Mouse (Mus musculus): Measurements from ENCODE around the gene Mical2. TPM values are rescaled to one million over a fixed set of nuclear protein-coding genes. Genes with fewer than 3 reads are reported as not detected.

Mical2 gene
- polyA plus RNA-seq, 1 experiment from 2014 or later: 0.88 TPM

DNA sequence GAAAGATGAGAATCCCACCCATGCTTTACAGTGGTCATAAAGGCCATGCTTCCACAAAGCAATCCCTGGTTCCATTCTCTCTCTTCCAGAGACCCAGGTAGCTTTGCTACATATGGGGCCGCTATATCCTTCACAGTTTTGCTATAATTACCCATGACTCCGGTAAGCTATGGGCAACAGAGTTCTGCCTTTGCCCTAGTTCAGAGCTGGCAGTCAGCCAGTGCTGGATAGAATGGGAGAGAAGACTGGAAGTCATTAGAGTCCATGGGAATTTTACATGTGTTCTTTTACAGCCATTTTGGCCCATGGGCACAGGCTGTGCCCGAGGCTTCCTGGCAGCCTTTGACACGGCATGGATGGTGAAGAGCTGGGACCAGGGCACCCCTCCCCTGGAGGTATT is 93.8 kb downstream of the Mical2 start:
- H3K27me3 ChIP-seq (ENCODE audit: poor library complexity, severe bottlenecking): no peaks in the 10 kb centered on the region
- 90% methylated on average over 4 of the region's 4 CpGs for whole genome bisulfite sequencing
- DNase-seq (ENCODE audit: extremely low spot score, low spot score): no peak
- H3K4me3 ChIP-seq: no peak overlapping the region
- H3K27ac ChIP-seq: no peak overlapping the region
- H3K36me3 ChIP-seq (replicated peaks): no peaks in the 10 kb centered on the region
- no peaks in the 10 kb centered on the region for H3K4me1 ChIP-seq
- no peaks in the 10 kb centered on the region for H3K9me3 ChIP-seq

DNA sequence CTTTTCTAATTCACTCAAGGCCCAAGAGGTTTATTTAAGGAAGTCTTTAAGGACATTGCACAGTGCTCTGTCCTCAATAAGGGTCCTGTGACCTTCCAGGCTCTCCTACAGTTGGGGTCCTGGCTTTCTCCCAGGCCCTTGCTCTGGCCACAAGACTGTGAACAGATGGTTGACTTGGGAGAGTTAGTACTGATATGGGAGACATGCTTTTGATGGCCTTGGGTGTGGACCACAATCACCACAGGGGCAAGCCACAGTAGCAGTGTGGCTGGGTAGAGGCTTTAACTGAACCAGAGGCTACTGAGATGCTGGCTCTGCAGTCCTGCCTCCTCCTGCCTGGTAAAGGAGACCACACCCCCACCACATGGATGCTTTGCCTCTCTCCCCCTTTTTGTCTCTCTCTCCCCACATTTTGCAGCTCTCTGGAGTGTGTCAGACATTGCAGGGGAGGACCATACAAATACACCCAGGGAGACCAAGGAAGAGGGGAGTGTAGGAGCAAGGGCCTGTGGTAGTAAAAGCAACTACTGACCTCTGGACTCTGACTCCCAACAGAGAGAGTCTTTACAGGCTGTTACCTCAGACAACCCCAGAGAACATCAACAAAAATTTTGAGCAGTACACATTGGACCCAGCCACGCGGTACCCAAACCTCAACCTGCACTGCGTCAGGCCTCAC is 94.5 kb downstream of the Mical2 start:
- Histone ChIP-seq H3K4me3 (no peak overlapping the region), H3K36me3 (replicated peaks) (no peaks in the 10 kb centered on the region), H3K27ac (no peak overlapping the region), H3K9me3 (no peaks in the 10 kb centered on the region), H3K4me1 (no peaks in the 10 kb centered on the region), H3K27me3 (ENCODE audit: poor library complexity, severe bottlenecking) (no peaks in the 10 kb centered on the region)
- no peak for DNase-seq (ENCODE audit: extremely low spot score, low spot score)
- WGBS: 92% methylated on average over 3 of the region's 3 CpGs

GRCm38 (mm10) chr7:112321798-112322794 is 96.4 kb downstream of the Mical2 start:
- DNase-seq (ENCODE audit: extremely low spot score, low spot score): no peak
- Histone ChIP-seq H3K36me3 (replicated peaks) (no peaks in the 10 kb centered on the region), H3K4me1 (no peaks in the 10 kb centered on the region), H3K4me3 (no peak overlapping the region), H3K27me3 (ENCODE audit: poor library complexity, severe bottlenecking) (no peaks in the 10 kb centered on the region), H3K9me3 (no peaks in the 10 kb centered on the region), H3K27ac (no peak overlapping the region)
- WGBS: 91% methylated on average over 9 of the region's 9 CpGs

DNA sequence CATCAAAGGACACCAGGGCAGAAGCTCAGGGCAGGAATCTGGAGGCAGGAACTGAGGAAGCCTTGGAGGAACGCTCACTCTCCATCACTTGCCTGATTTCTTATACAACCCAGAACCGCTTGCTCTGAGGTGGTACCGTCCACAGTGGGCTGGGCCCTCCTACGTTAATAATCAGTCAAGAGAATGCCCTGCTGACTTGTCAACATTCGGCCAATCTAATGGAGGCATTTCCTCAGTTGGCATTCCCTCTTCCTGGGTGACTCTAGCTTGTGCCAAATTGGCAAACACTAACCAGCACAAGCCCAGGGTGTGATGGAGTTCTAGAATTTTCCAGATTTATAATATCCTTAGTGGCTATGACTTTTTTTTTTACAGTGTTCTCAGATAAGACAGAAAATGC is 98.9 kb downstream of the Mical2 start:
- Histone ChIP-seq H3K9me3 (no peaks in the 10 kb centered on the region), H3K27me3 (ENCODE audit: poor library complexity, severe bottlenecking) (no peaks in the 10 kb centered on the region)
- 96% methylated on average over 5 of the region's 5 CpGs for WGBS

GRCm38 (mm10) chr7:112326852-112327251 is 101.2 kb downstream of the Mical2 start:
- Histone ChIP-seq H3K27ac (no peak overlapping the region), H3K4me3 (no peak overlapping the region), H3K27me3 (ENCODE audit: poor library complexity, severe bottlenecking) (no peaks in the 10 kb centered on the region), H3K4me1 (no peaks in the 10 kb centered on the region), H3K9me3 (no peaks in the 10 kb centered on the region), H3K36me3 (replicated peaks) (no peaks in the 10 kb centered on the region)
- WGBS: 91% methylated on average over 4 of the region's 4 CpGs
- no peak for DNase-seq (ENCODE audit: extremely low spot score, low spot score)

More for the DNA sequence above, 98.9 kb downstream of the Mical2 start:
- Histone ChIP-seq H3K27ac (no peak overlapping the region), H3K36me3 (replicated peaks) (no peaks in the 10 kb centered on the region), H3K4me1 (no peaks in the 10 kb centered on the region), H3K4me3 (no peak overlapping the region)
- no peak for DNase-seq (ENCODE audit: extremely low spot score, low spot score)

DNA sequence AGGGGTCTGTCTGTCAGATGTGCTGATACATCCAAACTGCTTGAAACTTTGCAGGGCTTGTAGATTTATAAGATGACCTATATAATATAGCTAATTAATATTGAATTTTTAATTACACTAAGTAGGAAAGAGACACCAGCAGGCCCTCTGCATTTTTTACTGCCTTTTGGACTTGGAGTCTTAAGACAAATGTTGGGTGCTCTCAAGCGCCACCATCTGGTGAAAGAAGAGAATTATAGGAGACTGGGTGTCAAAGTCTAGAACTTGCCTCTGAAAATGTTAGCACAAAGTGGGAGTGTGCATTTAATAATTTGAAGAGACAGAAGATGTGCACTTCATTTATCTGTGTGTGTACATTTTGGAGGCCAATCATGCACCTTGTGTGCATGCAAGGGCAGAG is 103.3 kb downstream of the Mical2 start:
- H3K9me3 ChIP-seq: no peaks in the 10 kb centered on the region
- no peaks in the 10 kb centered on the region for H3K36me3 ChIP-seq (replicated peaks)
- H3K4me3 ChIP-seq: no peak overlapping the region
- H3K27ac ChIP-seq: no peak overlapping the region
- 14% methylated on average over 1 of the region's 1 CpGs for WGBS
- H3K4me1 ChIP-seq: no peaks in the 10 kb centered on the region
- no peaks in the 10 kb centered on the region for H3K27me3 ChIP-seq (ENCODE audit: poor library complexity, severe bottlenecking)
- DNase-seq (ENCODE audit: extremely low spot score, low spot score): no peak

GRCm38 (mm10) chr7:112329496-112329895 is 103.8 kb downstream of the Mical2 start:
- WGBS: 85% methylated on average over 7 of the region's 7 CpGs
- Histone ChIP-seq H3K27ac (no peak overlapping the region), H3K4me1 (no peaks in the 10 kb centered on the region)

GRCm38 (mm10) chr7:112330935-112331334 is 105.3 kb downstream of the Mical2 start:
- Histone ChIP-seq H3K4me1 (no peaks in the 10 kb centered on the region), H3K36me3 (replicated peaks) (no peaks in the 10 kb centered on the region), H3K9me3 (no peaks in the 10 kb centered on the region), H3K27ac (no peak overlapping the region), H3K4me3 (no peak overlapping the region), H3K27me3 (ENCODE audit: poor library complexity, severe bottlenecking) (no peaks in the 10 kb centered on the region)
- DNase-seq (ENCODE audit: extremely low spot score, low spot score): no peak
- WGBS: 91% methylated on average over 8 of the region's 8 CpGs

More at GRCm38 (mm10) chr7:112329496-112329895, 103.8 kb downstream of the Mical2 start:
- Histone ChIP-seq H3K36me3 (replicated peaks) (no peaks in the 10 kb centered on the region), H3K9me3 (no peaks in the 10 kb centered on the region), H3K4me3 (no peak overlapping the region), H3K27me3 (ENCODE audit: poor library complexity, severe bottlenecking) (no peaks in the 10 kb centered on the region)
- no peak for DNase-seq (ENCODE audit: extremely low spot score, low spot score)

GRCm38 (mm10) chr7:112331804-112332203 is 106.1 kb downstream of the Mical2 start:
- Histone ChIP-seq H3K27me3 (ENCODE audit: poor library complexity, severe bottlenecking) (no peaks in the 10 kb centered on the region), H3K9me3 (no peaks in the 10 kb centered on the region), H3K4me3 (no peak overlapping the region), H3K4me1 (0 out of 2 replicates have a peak, but pooled peaks cover 3% of the 10 kb centered on the region), H3K27ac (no peak overlapping the region), H3K36me3 (replicated peaks) (no peaks in the 10 kb centered on the region)
- DNase-seq (ENCODE audit: extremely low spot score, low spot score): no peak
- WGBS: 88% methylated on average over 8 of the region's 8 CpGs

DNA sequence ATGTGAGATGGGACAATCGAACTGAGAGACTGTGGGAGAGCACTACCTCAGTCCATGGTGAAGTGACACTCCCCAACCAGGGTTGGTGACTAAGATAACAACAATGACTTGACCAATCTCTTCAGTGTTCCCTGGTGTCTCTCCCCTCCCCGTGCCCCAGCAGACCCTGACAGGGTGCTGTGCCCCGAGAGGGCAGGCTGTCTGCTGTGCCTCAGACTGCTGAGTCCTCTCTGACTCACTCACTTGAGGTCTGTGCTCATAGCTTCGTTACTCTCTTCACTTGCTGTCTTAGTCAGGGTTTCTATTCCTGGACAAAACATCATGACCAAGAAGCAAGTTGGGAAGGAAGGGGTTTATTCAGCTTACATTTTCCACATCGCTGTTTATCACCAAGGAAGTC is 106.8 kb downstream of the Mical2 start:
- DNase-seq (ENCODE audit: extremely low spot score, low spot score): no peak
- Histone ChIP-seq H3K27ac (no peak overlapping the region), H3K27me3 (ENCODE audit: poor library complexity, severe bottlenecking) (no peaks in the 10 kb centered on the region), H3K9me3 (no peaks in the 10 kb centered on the region), H3K36me3 (replicated peaks) (no peaks in the 10 kb centered on the region), H3K4me3 (no peak overlapping the region), H3K4me1 (0 out of 2 replicates have a peak, but pooled peaks cover 3% of the 10 kb centered on the region)
- WGBS: 86% methylated on average over 5 of the region's 5 CpGs

GRCm38 (mm10) chr7:112333404-112333803 is 107.7 kb downstream of the Mical2 start:
- Histone ChIP-seq H3K27me3 (ENCODE audit: poor library complexity, severe bottlenecking) (no peaks in the 10 kb centered on the region), H3K4me1 (0 out of 2 replicates have a peak, but pooled peaks cover 3% of the 10 kb centered on the region), H3K36me3 (replicated peaks) (no peaks in the 10 kb centered on the region), H3K9me3 (no peaks in the 10 kb centered on the region), H3K27ac (0 out of 2 replicates have a peak overlapping the region, but pooled peaks have one; percentile 9), H3K4me3 (no peak overlapping the region)
- no peak for DNase-seq (ENCODE audit: extremely low spot score, low spot score)
- 85% methylated on average over 7 of the region's 7 CpGs for WGBS

GRCm38 (mm10) chr7:112336213-112336631 is 110.6 kb downstream of the Mical2 start:
- H3K4me3 ChIP-seq: no peak overlapping the region
- 0 out of 2 replicates have a peak, but pooled peaks cover 3% of the 10 kb centered on the region for H3K4me1 ChIP-seq
- WGBS: 87% methylated on average over 6 of the region's 6 CpGs
- H3K27me3 ChIP-seq (ENCODE audit: poor library complexity, severe bottlenecking): no peaks in the 10 kb centered on the region
- no peak overlapping the region for H3K27ac ChIP-seq
- no peaks in the 10 kb centered on the region for H3K36me3 ChIP-seq (replicated peaks)
- H3K9me3 ChIP-seq: no peaks in the 10 kb centered on the region
- no peak for DNase-seq (ENCODE audit: extremely low spot score, low spot score)

GRCm38 (mm10) chr7:112336769-112337168 is 111.1 kb downstream of the Mical2 start:
- H3K27ac ChIP-seq: no peak overlapping the region
- DNase-seq (ENCODE audit: extremely low spot score, low spot score): no peak
- no peak overlapping the region for H3K4me3 ChIP-seq
- H3K36me3 ChIP-seq (replicated peaks): no peaks in the 10 kb centered on the region
- 0 out of 2 replicates have a peak, but pooled peaks cover 3% of the 10 kb centered on the region for H3K4me1 ChIP-seq
- H3K9me3 ChIP-seq: no peaks in the 10 kb centered on the region
- no peaks in the 10 kb centered on the region for H3K27me3 ChIP-seq (ENCODE audit: poor library complexity, severe bottlenecking)
- WGBS: 86% methylated on average over 15 of the region's 15 CpGs

Data from forebrain, embryonic 10.5 days (tissue).